Mouse (Mus musculus): ENCODE measurements around the gene Ceacam1.
"Not testable (repeated sequence)": the region's sequence is repeated elsewhere in the genome, so short reads cannot be mapped to it uniquely, and the experiment has no call there.

The Ceacam1 gene

GRCm38 (mm10) chr7:25439124-25439822, 38.1 kb downstream of the Ceacam1 start:
- no peak for DNase-seq

GRCm38 (mm10) chr7:25436704-25437103, 40.7 kb downstream of the Ceacam1 start:
- DNase-seq = no peak

- DNase-seq = no peak
Observed at GRCm38 (mm10) chr7:25436226-25436625, 41.2 kb downstream of the Ceacam1 start.

GRCm38 (mm10) chr7:25435546-25435851, 41.9 kb downstream of the Ceacam1 start:
- no peak for DNase-seq

GRCm38 (mm10) chr7:25434654-25435545, 42.5 kb downstream of the Ceacam1 start:
- DNase-seq = no peak

GRCm38 (mm10) chr7:25433781-25434560, 43.4 kb downstream of the Ceacam1 start:
- no peak for DNase-seq

GRCm38 (mm10) chr7:25433007-25433541, 44.3 kb downstream of the Ceacam1 start:
- no peak for DNase-seq

GRCm38 (mm10) chr7:25432381-25432780, 45.0 kb downstream of the Ceacam1 start:
- no peak for DNase-seq

- no peak for DNase-seq
Observed at GRCm38 (mm10) chr7:25429886-25430784, 47.3 kb downstream of the Ceacam1 start.

GRCm38 (mm10) chr7:25428321-25428720, 49.1 kb downstream of the Ceacam1 start:
- no peak for DNase-seq

- no peak for DNase-seq
Observed at GRCm38 (mm10) chr7:25427144-25427543, 50.3 kb downstream of the Ceacam1 start.

GRCm38 (mm10) chr7:25426380-25426779, 51.0 kb downstream of the Ceacam1 start:
- DNase-seq = not testable (repeated sequence)

- DNase-seq = peak; percentile 79
Observed at GRCm38 (mm10) chr7:25424429-25424828, 53.0 kb downstream of the Ceacam1 start.

GRCm38 (mm10) chr7:25422286-25422841, 55.0 kb downstream of the Ceacam1 start:
- DNase-seq = no peak

GRCm38 (mm10) chr7:25419943-25420342, 57.5 kb downstream of the Ceacam1 start:
- no peak for DNase-seq

GRCm38 (mm10) chr7:25419536-25419935, 57.9 kb downstream of the Ceacam1 start:
- DNase-seq = no peak

GRCm38 (mm10) chr7:25417597-25417996, 59.8 kb downstream of the Ceacam1 start:
- no peak for DNase-seq

- no peak for DNase-seq
Observed at GRCm38 (mm10) chr7:25412833-25413441, 64.5 kb downstream of the Ceacam1 start, which contains the start of gene Cxcl17. TSS of gene Cxcl17 (minus strand) at chr7:25412886.

- DNase-seq = no peak
Observed at GRCm38 (mm10) chr7:25411861-25412260, 65.5 kb downstream of the Ceacam1 start.
